Mouse (Mus musculus) hindbrain, embryonic 11.5 days (tissue): ENCODE results near the gene Zfp831. TPM values are rescaled to one million over a fixed set of nuclear protein-coding genes. Genes with fewer than 3 reads are reported as not detected.

Source experiments
- ATAC-seq: fragments of 200-750 bp; cut with Nextera tagmentation; 2 replicates; pipeline ENCODE4 v1.8.0; 2017; ENCODE audit warnings: mild to moderate bottlenecking, moderate TSS enrichment, moderate library complexity; ENCODE audit not compliant: low FRiP score
- DNase-seq: peaks from one replicate; pipeline ENCODE4 v3.0.0-alpha.2; 2015; ENCODE audit warnings: low spot score
- H3K27ac ChIP-seq: fragments of 300-500 bp; sonication (generic); 2 replicates; pipeline ENCODE4 v1.5.1; 2014; ENCODE audit warnings: mild to moderate bottlenecking, low read depth, low read length
- H3K27me3 ChIP-seq: fragments of 300-500 bp; sonication (generic); 2 replicates; pipeline ENCODE4 v1.6.1; 2014; ENCODE audit warnings: mild to moderate bottlenecking, low read length, moderate library complexity, mixed read lengths; ENCODE audit not compliant: control insufficient read depth, insufficient read depth
- H3K36me3 ChIP-seq: fragments of 300-500 bp; sonication (generic); 2 replicates; pipeline ENCODE4 v1.6.1; 2014; ENCODE audit warnings: mild to moderate bottlenecking, low read length, moderate library complexity, mixed read lengths; ENCODE audit not compliant: control insufficient read depth, insufficient read depth
- H3K4me1 ChIP-seq: fragments of 300-500 bp; sonication (generic); replicated peaks from 2 replicates; pipeline ENCODE4 v1.6.1; 2014; ENCODE audit warnings: low read length, mixed read lengths; ENCODE audit not compliant: control insufficient read depth, insufficient read depth
- H3K4me2 ChIP-seq: fragments of 300-500 bp; sonication (generic); replicated peaks from 2 replicates; pipeline ENCODE4 v1.6.1; 2014; ENCODE audit warnings: mild to moderate bottlenecking, low read depth, low read length
- H3K4me3 ChIP-seq: fragments of 300-500 bp; sonication (generic); 2 replicates; pipeline ENCODE4 v1.5.1; 2014; ENCODE audit warnings: low read depth, low read length
- H3K9ac ChIP-seq: fragments of 300-500 bp; sonication (generic); 2 replicates; pipeline ENCODE4 v1.6.1; 2014; ENCODE audit warnings: low read depth, low read length
- H3K9me3 ChIP-seq: fragments of 300-500 bp; sonication (generic); 2 replicates; pipeline ENCODE4 v1.6.1; 2016; ENCODE audit warnings: low read length; ENCODE audit not compliant: control insufficient read depth
- WGBS: fragments of 180-500 bp; shearing (Covaris S2); extraction: QIAGEN DNeasy Blood & Tissue Kit; methylation state at CpG from one replicate; pipeline ENCODE4 v1.1.7; 2014; 5-methylcytosine and 5-hydroxymethylcytosine counted together
- polyA plus RNA-seq: library from polyadenylated mRNA; unstranded; fragments of >200 nt; fragmentation: Nextera tagmentation; extraction: Ambion mirVana; gene quantifications from 2 replicates; pipeline ENCODE4 v1.2.1, GENCODE M21; 2014

Zfp831 gene
- not detected in 2 replicates for polyA plus RNA-seq

DNA sequence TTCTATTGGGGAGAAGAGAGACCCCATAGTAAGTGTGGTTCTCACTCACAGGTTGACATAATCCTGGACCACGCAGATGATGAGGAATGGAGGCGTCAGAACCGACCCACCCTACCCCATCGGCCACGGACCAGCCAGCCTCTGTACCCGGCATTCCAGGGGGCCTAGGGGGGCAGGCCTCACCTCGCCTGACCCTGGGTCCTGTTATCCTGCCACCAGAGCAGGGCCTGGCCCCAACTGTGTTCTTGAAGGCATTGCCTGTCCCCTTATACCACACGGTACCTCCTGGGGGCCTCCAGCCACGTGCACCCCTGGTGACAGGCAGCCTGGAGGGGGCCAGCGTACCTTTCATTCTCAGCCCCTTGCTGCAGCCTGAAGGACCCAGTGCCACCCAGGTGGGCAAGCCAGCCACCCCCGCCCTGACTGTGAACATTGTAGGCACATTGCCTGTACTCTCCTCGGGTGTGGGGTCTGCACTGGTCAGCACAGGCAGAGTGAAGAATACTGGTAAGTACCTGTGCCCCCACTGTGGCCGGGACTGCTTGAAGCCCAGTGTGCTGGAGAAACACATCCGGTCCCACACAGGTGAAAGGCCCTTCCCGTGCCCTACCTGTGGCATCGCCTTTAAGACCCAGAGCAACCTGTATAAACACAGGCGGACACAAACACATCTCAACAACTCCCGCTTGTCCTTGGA, at the start of gene Zfp831:
TSS of gene Zfp831 (plus strand) at position 87 of the 697 bp plus-strand sequence.
- Histone ChIP-seq H3K4me2 (no peak within 1 kb of the TSS), H3K9me3 (no peaks in the 10 kb centered on the region), H3K9ac (no peak within 1 kb of the TSS), H3K36me3 (no peaks in the 10 kb centered on the region), H3K27ac (no peak within 1 kb of the TSS), H3K4me3 (no peak within 1 kb of the TSS), H3K27me3 (no peaks in the 10 kb centered on the region), H3K4me1 (no peaks in the 10 kb centered on the region)
- 82% methylated on average over 18 of the region's 18 CpGs for WGBS
- DNase-seq (no peak), ATAC-seq (0 out of 2 replicates have a peak, but pooled peaks have one; percentile 27)

DNA sequence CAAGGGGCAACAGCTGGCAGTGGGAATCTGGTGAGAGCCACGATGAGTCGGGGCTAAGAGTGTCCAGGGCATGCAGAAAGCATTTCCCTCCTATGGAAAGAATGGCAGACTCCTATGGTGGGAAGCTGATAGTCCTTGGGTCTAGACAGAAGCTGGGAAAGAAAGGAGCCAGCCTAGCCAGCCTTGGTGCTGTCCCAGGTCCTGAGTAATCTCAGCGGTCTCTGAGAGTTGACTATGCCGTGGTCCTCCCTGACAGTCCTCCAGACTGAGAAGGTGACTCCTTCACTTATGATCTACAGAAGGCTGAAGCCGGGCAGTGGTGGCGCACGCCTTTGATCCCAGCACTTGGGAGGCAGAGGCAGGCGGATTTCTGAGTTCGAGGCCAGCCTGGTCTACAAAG, 48.4 kb upstream of the Zfp831 start:
- DNase-seq: peak; percentile 21
- Histone ChIP-seq H3K27ac (no peak overlapping the region), H3K4me1 (no peaks in the 10 kb centered on the region), H3K4me2 (no peak overlapping the region), H3K9me3 (no peaks in the 10 kb centered on the region), H3K9ac (no peak overlapping the region), H3K27me3 (no peaks in the 10 kb centered on the region), H3K36me3 (no peaks in the 10 kb centered on the region), H3K4me3 (no peak overlapping the region)
- ATAC-seq: no peak
- 82% methylated on average over 9 of the region's 9 CpGs for WGBS

DNA sequence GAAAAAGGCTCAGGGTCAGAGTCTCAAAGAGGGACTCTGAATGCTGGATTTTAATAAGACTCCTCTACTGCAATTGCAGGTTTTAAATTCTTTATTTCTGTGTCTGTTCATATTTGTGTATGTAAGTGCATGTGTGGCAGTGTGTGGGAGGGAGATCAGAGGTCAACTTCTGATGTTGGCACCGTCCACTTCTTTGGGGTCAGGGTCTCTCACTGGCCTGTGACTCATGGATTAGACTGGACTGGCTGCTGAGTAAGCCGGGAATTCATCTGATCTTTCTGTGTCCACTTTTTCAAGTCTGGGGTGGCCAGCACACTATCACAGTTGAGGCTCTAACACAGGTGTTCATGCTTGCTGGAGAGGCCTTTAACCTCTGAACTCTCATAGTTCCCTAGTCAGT, 47.7 kb upstream of the Zfp831 start:
- Histone ChIP-seq H3K4me3 (no peak overlapping the region), H3K9me3 (no peaks in the 10 kb centered on the region), H3K4me2 (no peak overlapping the region), H3K36me3 (no peaks in the 10 kb centered on the region), H3K27me3 (no peaks in the 10 kb centered on the region), H3K9ac (no peak overlapping the region), H3K4me1 (no peaks in the 10 kb centered on the region), H3K27ac (no peak overlapping the region)
- ATAC-seq (no peak), DNase-seq (no peak)
- WGBS: 79% methylated on average over 2 of the region's 2 CpGs

- Histone ChIP-seq H3K4me2 (no peak overlapping the region), H3K27ac (no peak overlapping the region), H3K27me3 (no peaks in the 10 kb centered on the region), H3K4me3 (no peak overlapping the region), H3K9ac (no peak overlapping the region), H3K9me3 (no peaks in the 10 kb centered on the region), H3K36me3 (no peaks in the 10 kb centered on the region), H3K4me1 (no peaks in the 10 kb centered on the region)
- 92% methylated on average over 15 of the region's 15 CpGs for WGBS
- ATAC-seq: no peak
- DNase-seq: no peak
Measured at GRCm38 (mm10) chr2:174596457-174596856, 46.9 kb upstream of the Zfp831 start.

GRCm38 (mm10) chr2:174598451-174598850, 44.9 kb upstream of the Zfp831 start:
- H3K36me3 ChIP-seq: no peaks in the 10 kb centered on the region
- ATAC-seq (no peak), DNase-seq (no peak)
- H3K27me3 ChIP-seq: no peaks in the 10 kb centered on the region
- H3K27ac ChIP-seq: no peak overlapping the region
- H3K4me2 ChIP-seq: no peak overlapping the region
- 77% methylated on average over 12 of the region's 12 CpGs for WGBS
- H3K4me3 ChIP-seq: no peak overlapping the region
- no peaks in the 10 kb centered on the region for H3K4me1 ChIP-seq
- no peaks in the 10 kb centered on the region for H3K9me3 ChIP-seq
- no peak overlapping the region for H3K9ac ChIP-seq

- no peaks in the 10 kb centered on the region for H3K36me3 ChIP-seq
- no peaks in the 10 kb centered on the region for H3K27me3 ChIP-seq
- H3K9me3 ChIP-seq: no peaks in the 10 kb centered on the region
- H3K9ac ChIP-seq: no peak overlapping the region
- DNase-seq (no peak), ATAC-seq (peak; percentile 19; the same call in 1 of the 2 replicates)
- H3K27ac ChIP-seq: no peak overlapping the region
- 85% methylated on average over 9 of the region's 9 CpGs for WGBS
- no peaks in the 10 kb centered on the region for H3K4me1 ChIP-seq
- no peak overlapping the region for H3K4me2 ChIP-seq
- no peak overlapping the region for H3K4me3 ChIP-seq
Measured at GRCm38 (mm10) chr2:174599071-174599635, 44.2 kb upstream of the Zfp831 start.

- H3K4me3 ChIP-seq: no peak overlapping the region
- no peak overlapping the region for H3K27ac ChIP-seq
- H3K9me3 ChIP-seq: no peaks in the 10 kb centered on the region
- no peaks in the 10 kb centered on the region for H3K36me3 ChIP-seq
- ATAC-seq: no peak
- no peak overlapping the region for H3K4me2 ChIP-seq
- H3K9ac ChIP-seq: no peak overlapping the region
- no peaks in the 10 kb centered on the region for H3K27me3 ChIP-seq
- DNase-seq: no peak
- 87% methylated on average over 9 of the region's 9 CpGs for WGBS
- no peaks in the 10 kb centered on the region for H3K4me1 ChIP-seq
Measured at GRCm38 (mm10) chr2:174599853-174600271, 43.5 kb upstream of the Zfp831 start.

- no peaks in the 10 kb centered on the region for H3K4me1 ChIP-seq
- H3K27me3 ChIP-seq: no peaks in the 10 kb centered on the region
- no peaks in the 10 kb centered on the region for H3K9me3 ChIP-seq
- H3K36me3 ChIP-seq: no peaks in the 10 kb centered on the region
- no peak overlapping the region for H3K9ac ChIP-seq
- no peak overlapping the region for H3K4me3 ChIP-seq
- no peak for ATAC-seq
- no peak for DNase-seq
- H3K4me2 ChIP-seq: no peak overlapping the region
- WGBS: 69% methylated on average over 9 of the region's 9 CpGs
- no peak overlapping the region for H3K27ac ChIP-seq
Measured at GRCm38 (mm10) chr2:174601938-174602685, 41.2 kb upstream of the Zfp831 start.
